Mouse (Mus musculus): Measurements from ENCODE around the gene Fxyd1. TPM values are rescaled to one million over a fixed set of nuclear protein-coding genes. Genes with fewer than 3 reads are reported as not detected.

The Fxyd1 gene
- polyA plus RNA-seq, 1 experiment from 2014 or later: 1,006 TPM

DNA sequence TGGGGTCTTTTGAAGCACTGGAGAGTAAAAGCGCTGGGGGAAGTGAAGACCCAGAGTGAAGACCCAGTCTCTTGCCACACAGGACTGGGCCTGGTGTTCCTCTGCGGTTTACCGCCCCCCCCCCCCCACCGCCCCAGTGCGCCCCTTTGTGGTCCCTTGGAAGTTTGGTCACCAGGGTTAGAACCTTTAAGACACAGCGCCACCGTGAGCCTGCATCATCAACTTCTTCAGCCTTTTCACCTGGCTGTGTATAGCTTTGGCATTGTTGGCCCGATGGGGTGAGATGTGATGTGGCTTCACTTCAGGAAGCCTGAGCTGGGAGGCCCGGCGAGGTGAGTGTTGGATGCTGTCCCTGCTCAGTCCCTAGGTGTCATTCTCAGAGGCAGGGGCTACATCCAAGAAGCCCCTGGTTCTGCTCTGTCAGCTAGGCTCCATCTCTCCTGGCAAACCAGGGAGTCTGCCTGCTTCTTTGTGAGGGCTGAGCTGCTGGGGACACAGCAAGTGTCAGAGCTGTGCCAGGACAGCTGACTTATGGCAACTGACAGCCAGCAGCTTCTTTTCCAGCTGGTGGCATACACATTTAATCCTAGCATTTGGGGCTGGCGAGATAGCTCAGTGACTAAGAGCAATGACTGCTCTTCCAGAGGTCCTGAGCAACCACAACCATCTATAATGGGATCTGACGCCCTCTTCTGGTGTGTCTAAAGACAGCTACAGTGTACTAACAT is 37.9 kb upstream of the Fxyd1 start:
- ATAC-seq (replicated peaks; ENCODE audit: extremely low read depth, insufficient read depth, low FRiP score): no peak
- no peak overlapping the region for H3K4me2 ChIP-seq (ENCODE audit: low read depth, low read length)

DNA sequence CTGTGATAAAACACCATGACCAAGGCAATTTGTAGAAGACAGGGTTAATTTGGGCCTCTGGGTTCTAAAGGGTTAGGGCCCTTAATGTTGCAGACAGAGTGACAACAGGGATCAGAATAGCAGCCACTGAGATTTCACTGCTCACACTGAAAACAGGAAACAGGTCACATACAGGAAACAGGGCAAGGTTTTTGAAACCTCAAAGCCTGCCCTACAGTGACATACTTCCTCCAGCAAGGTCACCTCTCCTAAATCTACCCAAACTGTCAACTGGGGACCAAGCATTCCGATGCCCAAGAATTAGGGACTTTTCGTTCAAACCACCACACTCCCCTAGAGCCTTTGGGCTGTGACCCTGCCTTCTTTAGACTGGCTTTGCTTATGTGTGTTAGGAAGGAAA is 32.7 kb upstream of the Fxyd1 start:
- Histone ChIP-seq H3K4me3 (ENCODE audit: low read length) (no peak overlapping the region), H3K4me1 (ENCODE audit: control insufficient read depth, insufficient read depth, low read length) (peaks cover 16% of the 10 kb centered on the region), H3K36me3 (ENCODE audit: control insufficient read depth, insufficient read depth) (no peaks in the 10 kb centered on the region), H3K27ac (ENCODE audit: low read length) (no peak overlapping the region), H3K4me2 (ENCODE audit: low read depth, low read length) (no peak overlapping the region), H3K27me3 (ENCODE audit: control insufficient read depth, insufficient read depth, low read length) (no peaks in the 10 kb centered on the region), H3K9ac (ENCODE audit: low read length) (no peak overlapping the region), H3K9me3 (replicated peaks; ENCODE audit: control insufficient read depth, low read length) (no peaks in the 10 kb centered on the region; the same call in 1 of the 2 replicates)
- no peak for ATAC-seq (replicated peaks; ENCODE audit: extremely low read depth, insufficient read depth, low FRiP score)
- 78% methylated on average over 2 of the region's 2 CpGs for WGBS

More for the DNA sequence above, 37.9 kb upstream of the Fxyd1 start:
- H3K27me3 ChIP-seq (ENCODE audit: control insufficient read depth, insufficient read depth, low read length): peaks cover 3% of the 10 kb centered on the region; the same call in 1 of the 2 replicates
- 0 out of 2 replicates have a peak, but pooled peaks cover 2% of the 10 kb centered on the region for H3K4me1 ChIP-seq (ENCODE audit: control insufficient read depth, insufficient read depth, low read length)
- WGBS: 20% methylated on average over 12 of the region's 12 CpGs
- H3K9ac ChIP-seq (ENCODE audit: low read length): no peak overlapping the region; the same call in 1 of the 2 replicates
- no peaks in the 10 kb centered on the region; the same call in 1 of the 2 replicates for H3K9me3 ChIP-seq (replicated peaks; ENCODE audit: control insufficient read depth, low read length)
- no peaks in the 10 kb centered on the region for H3K36me3 ChIP-seq (ENCODE audit: control insufficient read depth, insufficient read depth)
- no peak overlapping the region for H3K27ac ChIP-seq (ENCODE audit: low read length)
- no peak overlapping the region for H3K4me3 ChIP-seq (ENCODE audit: low read length)

DNA sequence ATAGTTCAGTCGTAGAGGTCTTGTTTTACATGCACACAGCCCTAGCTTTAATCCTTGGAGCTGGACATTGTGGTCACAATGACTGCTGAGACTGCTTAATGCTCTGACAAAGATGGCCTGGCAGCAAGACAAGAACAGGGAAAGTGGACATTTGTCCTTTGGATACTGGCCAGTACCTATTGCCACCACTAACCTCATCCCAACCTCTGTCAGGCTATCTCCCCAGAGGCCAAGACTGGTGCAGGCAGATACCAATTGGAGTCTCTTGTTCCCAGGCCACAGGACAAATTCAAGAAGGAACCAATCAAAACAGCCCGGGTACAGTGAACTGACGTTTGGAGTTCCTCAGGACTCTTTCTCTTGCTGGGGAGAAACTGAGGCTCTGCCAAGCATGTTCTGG is 31.2 kb upstream of the Fxyd1 start:
- Histone ChIP-seq H3K27ac (ENCODE audit: low read length) (peak overlapping the region; percentile 68), H3K9ac (ENCODE audit: low read length) (no peak overlapping the region), H3K4me1 (ENCODE audit: control insufficient read depth, insufficient read depth, low read length) (peaks cover 16% of the 10 kb centered on the region), H3K4me2 (ENCODE audit: low read depth, low read length) (no peak overlapping the region), H3K36me3 (ENCODE audit: control insufficient read depth, insufficient read depth) (no peaks in the 10 kb centered on the region), H3K27me3 (ENCODE audit: control insufficient read depth, insufficient read depth, low read length) (no peaks in the 10 kb centered on the region), H3K4me3 (ENCODE audit: low read length) (no peak overlapping the region), H3K9me3 (replicated peaks; ENCODE audit: control insufficient read depth, low read length) (no peaks in the 10 kb centered on the region; the same call in 1 of the 2 replicates)
- 66% methylated on average over 3 of the region's 3 CpGs for WGBS
- no peak for ATAC-seq (replicated peaks; ENCODE audit: extremely low read depth, insufficient read depth, low FRiP score)

DNA sequence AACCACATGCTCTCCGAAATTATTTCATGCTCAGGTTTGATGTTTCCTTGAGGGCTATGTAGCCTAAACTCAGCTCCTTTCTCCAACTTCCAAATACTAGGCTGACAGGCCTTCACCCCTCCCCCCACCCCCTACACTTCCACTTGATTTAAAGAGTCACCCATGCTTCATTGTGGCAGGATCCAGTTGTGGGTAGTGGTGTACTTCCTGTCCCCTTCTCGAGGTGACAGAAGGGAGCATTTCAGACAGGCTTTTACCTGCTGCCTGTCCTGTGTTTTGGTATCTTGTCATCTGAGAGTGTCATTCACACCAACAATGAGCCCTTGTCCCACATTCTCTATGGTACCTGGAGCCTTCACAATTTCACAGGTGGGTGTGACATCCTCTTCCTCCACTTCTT is 30.3 kb upstream of the Fxyd1 start:
- no peak overlapping the region for H3K4me3 ChIP-seq (ENCODE audit: low read length)
- WGBS: 51% methylated on average over 2 of the region's 2 CpGs
- H3K4me2 ChIP-seq (ENCODE audit: low read depth, low read length): no peak overlapping the region
- no peaks in the 10 kb centered on the region for H3K27me3 ChIP-seq (ENCODE audit: control insufficient read depth, insufficient read depth, low read length)
- no peaks in the 10 kb centered on the region for H3K36me3 ChIP-seq (ENCODE audit: control insufficient read depth, insufficient read depth)
- ATAC-seq (replicated peaks; ENCODE audit: extremely low read depth, insufficient read depth, low FRiP score): no peak
- H3K9ac ChIP-seq (ENCODE audit: low read length): no peak overlapping the region
- peaks cover 16% of the 10 kb centered on the region for H3K4me1 ChIP-seq (ENCODE audit: control insufficient read depth, insufficient read depth, low read length)
- no peaks in the 10 kb centered on the region; the same call in 1 of the 2 replicates for H3K9me3 ChIP-seq (replicated peaks; ENCODE audit: control insufficient read depth, low read length)
- peak overlapping the region; percentile 73 for H3K27ac ChIP-seq (ENCODE audit: low read length)

DNA sequence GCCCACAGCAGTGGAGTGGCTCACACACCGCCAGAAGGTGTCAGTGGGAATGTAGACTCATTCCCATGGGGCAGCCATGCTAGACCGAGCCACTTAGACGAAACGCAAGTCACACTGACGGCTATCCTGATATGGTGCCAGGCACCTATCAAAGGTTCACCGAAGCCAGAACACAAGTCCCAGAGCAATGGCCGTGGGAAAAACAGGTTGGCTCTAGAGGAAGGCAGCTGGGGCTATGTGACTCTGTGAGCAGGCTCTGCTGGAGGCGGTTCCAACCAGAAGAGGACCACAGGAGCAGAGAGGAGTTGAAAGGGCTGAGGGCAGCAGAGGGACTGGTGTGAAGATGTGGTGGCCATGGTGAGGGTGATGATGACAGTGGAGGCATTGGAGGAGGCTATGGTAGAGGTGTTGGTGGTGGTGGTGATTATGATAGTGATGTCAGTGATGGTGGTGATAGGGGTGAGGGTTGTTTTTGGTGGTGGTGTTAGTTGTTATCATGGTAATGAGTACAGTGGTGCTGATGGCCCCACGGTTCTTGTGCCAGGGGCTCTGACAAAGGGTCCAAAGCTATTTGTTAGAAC is 29.3 kb upstream of the Fxyd1 start:
- H3K9ac ChIP-seq (ENCODE audit: low read length): no peak overlapping the region
- H3K4me1 ChIP-seq (ENCODE audit: control insufficient read depth, insufficient read depth, low read length): peaks cover 16% of the 10 kb centered on the region
- no peak overlapping the region for H3K4me3 ChIP-seq (ENCODE audit: low read length)
- H3K4me2 ChIP-seq (ENCODE audit: low read depth, low read length): no peak overlapping the region
- no peak for ATAC-seq (replicated peaks; ENCODE audit: extremely low read depth, insufficient read depth, low FRiP score)
- no peaks in the 10 kb centered on the region; the same call in 1 of the 2 replicates for H3K9me3 ChIP-seq (replicated peaks; ENCODE audit: control insufficient read depth, low read length)
- H3K36me3 ChIP-seq (ENCODE audit: control insufficient read depth, insufficient read depth): no peaks in the 10 kb centered on the region
- 80% methylated on average over 9 of the region's 9 CpGs for WGBS
- no peak overlapping the region for H3K27ac ChIP-seq (ENCODE audit: low read length)
- H3K27me3 ChIP-seq (ENCODE audit: control insufficient read depth, insufficient read depth, low read length): no peaks in the 10 kb centered on the region

DNA sequence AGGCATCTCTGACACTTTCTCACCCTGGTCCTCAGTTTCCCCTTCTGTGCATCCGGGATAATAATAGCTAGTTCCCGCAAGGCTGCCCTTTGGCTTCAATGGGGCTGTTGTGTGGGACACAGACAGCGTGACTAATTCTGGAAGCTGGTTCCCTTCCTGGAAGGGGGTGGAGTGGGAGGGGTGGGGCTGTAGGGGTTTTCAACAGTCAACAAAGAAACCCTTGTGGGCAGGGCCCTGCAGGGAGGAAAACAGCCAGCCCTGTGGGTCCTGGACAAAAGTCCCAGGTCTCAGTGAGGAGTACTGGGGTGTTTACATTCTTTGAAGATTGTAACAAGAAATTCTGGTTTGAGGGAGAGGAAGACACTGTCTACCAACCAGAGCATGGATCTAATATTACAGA is 28.2 kb upstream of the Fxyd1 start:
- Histone ChIP-seq H3K27me3 (ENCODE audit: control insufficient read depth, insufficient read depth, low read length) (no peaks in the 10 kb centered on the region), H3K27ac (ENCODE audit: low read length) (no peak overlapping the region), H3K9me3 (replicated peaks; ENCODE audit: control insufficient read depth, low read length) (no peaks in the 10 kb centered on the region; the same call in none of the 2 replicates), H3K4me1 (ENCODE audit: control insufficient read depth, insufficient read depth, low read length) (peaks cover 16% of the 10 kb centered on the region), H3K4me3 (ENCODE audit: low read length) (no peak overlapping the region), H3K9ac (ENCODE audit: low read length) (no peak overlapping the region), H3K4me2 (ENCODE audit: low read depth, low read length) (no peak overlapping the region), H3K36me3 (ENCODE audit: control insufficient read depth, insufficient read depth) (no peaks in the 10 kb centered on the region)
- ATAC-seq (replicated peaks; ENCODE audit: extremely low read depth, insufficient read depth, low FRiP score): peak; percentile 31; the same call in 1 of the 2 replicates
- 39% methylated on average over 3 of the region's 3 CpGs for WGBS

DNA sequence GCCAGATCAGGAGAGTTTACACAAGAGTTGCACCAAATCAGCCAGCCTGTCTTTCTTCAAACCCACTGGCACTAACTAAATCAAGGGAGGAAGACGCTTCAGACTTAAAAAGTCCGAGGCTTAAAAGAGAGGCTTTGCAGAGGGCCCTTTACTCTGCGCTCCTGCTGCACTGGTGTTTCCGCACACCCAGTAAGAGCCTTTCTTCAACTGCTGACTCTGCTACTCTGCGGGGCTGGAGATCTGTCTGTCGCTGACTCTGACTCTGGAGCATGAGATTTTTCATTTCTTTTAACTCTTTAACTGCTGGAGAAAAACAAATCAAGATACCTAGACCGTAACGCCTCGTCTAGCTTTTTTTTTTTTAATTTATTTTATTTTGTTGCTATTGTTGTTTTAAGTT is 27.1 kb upstream of the Fxyd1 start:
- H3K4me3 ChIP-seq (ENCODE audit: low read length): no peak overlapping the region
- H3K36me3 ChIP-seq (ENCODE audit: control insufficient read depth, insufficient read depth): no peaks in the 10 kb centered on the region
- WGBS: 52% methylated on average over 9 of the region's 9 CpGs
- no peaks in the 10 kb centered on the region; the same call in 1 of the 2 replicates for H3K9me3 ChIP-seq (replicated peaks; ENCODE audit: control insufficient read depth, low read length)
- no peak overlapping the region for H3K27ac ChIP-seq (ENCODE audit: low read length)
- H3K4me1 ChIP-seq (ENCODE audit: control insufficient read depth, insufficient read depth, low read length): peaks cover 16% of the 10 kb centered on the region
- H3K27me3 ChIP-seq (ENCODE audit: control insufficient read depth, insufficient read depth, low read length): no peaks in the 10 kb centered on the region
- ATAC-seq (replicated peaks; ENCODE audit: extremely low read depth, insufficient read depth, low FRiP score): no peak
- no peak overlapping the region for H3K4me2 ChIP-seq (ENCODE audit: low read depth, low read length)
- H3K9ac ChIP-seq (ENCODE audit: low read length): no peak overlapping the region

DNA sequence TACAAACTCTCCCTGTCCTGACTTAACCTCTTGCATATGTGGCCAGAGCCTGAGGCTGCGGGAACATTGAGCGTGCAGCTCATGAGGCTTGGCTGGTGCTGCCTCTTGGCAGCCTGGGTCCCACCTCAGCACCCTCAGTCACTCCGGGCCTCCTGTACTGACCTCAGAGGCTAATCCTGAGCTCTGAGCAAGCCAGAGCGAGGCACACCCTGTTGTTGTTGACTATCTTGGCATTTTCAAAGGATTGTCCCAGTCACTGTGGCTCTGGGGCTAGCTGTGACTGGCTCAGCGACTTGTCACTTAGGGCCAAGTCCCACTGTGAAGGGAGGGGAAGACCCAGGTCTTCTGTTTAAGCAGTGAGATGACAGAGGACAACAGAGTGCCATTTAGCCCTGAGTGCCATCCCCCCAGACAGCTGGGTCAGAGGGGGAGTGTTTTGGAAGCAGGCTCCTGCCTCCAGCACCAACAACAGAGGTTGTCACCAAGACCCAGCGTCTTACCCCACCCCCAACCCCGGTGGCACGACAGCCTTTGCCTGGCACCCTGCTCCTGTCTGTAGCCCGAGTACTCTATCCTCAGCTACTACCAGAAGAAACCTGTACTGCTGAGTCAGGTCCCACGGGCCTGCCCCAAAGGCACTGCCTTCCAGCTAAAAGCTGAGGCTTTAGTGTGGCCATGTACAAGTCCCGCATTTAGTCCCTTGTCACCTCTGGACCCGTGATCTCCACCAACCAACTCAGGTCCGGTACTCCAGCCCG is 26.0 kb upstream of the Fxyd1 start:
- H3K36me3 ChIP-seq (ENCODE audit: control insufficient read depth, insufficient read depth): no peaks in the 10 kb centered on the region
- no peak for ATAC-seq (replicated peaks; ENCODE audit: extremely low read depth, insufficient read depth, low FRiP score)
- no peak overlapping the region for H3K4me3 ChIP-seq (ENCODE audit: low read length)
- WGBS: 62% methylated on average over 14 of the region's 14 CpGs
- no peak overlapping the region for H3K27ac ChIP-seq (ENCODE audit: low read length)
- peak overlapping the region; percentile 11; the same call in 1 of the 2 replicates for H3K9ac ChIP-seq (ENCODE audit: low read length)
- peaks cover 15% of the 10 kb centered on the region for H3K4me1 ChIP-seq (ENCODE audit: control insufficient read depth, insufficient read depth, low read length)
- no peaks in the 10 kb centered on the region; the same call in 1 of the 2 replicates for H3K9me3 ChIP-seq (replicated peaks; ENCODE audit: control insufficient read depth, low read length)
- H3K27me3 ChIP-seq (ENCODE audit: control insufficient read depth, insufficient read depth, low read length): no peaks in the 10 kb centered on the region
- no peak overlapping the region for H3K4me2 ChIP-seq (ENCODE audit: low read depth, low read length)

DNA sequence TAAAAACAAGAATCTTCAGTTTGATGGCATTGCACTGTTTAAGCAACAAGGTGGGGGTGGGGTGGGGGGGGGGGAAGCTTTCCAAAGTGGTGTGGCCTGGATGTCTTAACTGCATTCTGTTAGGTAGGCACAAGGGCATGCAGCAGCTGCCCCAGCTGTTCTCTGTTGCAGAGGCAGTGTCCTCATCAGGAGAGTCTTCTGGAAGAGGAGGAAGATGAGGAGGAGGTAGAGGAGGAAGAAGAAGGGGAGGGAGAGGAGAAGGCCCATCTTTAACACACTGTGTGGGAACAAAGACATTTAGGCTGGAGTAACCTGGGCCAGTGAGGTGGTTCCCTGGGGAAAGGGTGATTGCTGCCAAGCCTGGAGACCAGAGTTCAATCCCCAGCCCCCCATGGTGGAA is 25.1 kb upstream of the Fxyd1 start:
- Histone ChIP-seq H3K4me3 (ENCODE audit: low read length) (no peak overlapping the region), H3K4me1 (ENCODE audit: control insufficient read depth, insufficient read depth, low read length) (peaks cover 6% of the 10 kb centered on the region), H3K9ac (ENCODE audit: low read length) (no peak overlapping the region), H3K4me2 (ENCODE audit: low read depth, low read length) (no peak overlapping the region), H3K9me3 (replicated peaks; ENCODE audit: control insufficient read depth, low read length) (no peaks in the 10 kb centered on the region; the same call in 1 of the 2 replicates), H3K27me3 (ENCODE audit: control insufficient read depth, insufficient read depth, low read length) (no peaks in the 10 kb centered on the region), H3K27ac (ENCODE audit: low read length) (no peak overlapping the region), H3K36me3 (ENCODE audit: control insufficient read depth, insufficient read depth) (no peaks in the 10 kb centered on the region)
- no peak for ATAC-seq (replicated peaks; ENCODE audit: extremely low read depth, insufficient read depth, low FRiP score)
